Mouse (Mus musculus): Measurements from ENCODE around the gene Duox2.

- TF ChIP-seq CTCF (IDR thresholded peaks at IDR 0.05; ENCODE audit: low read depth) (no peak), EP300 (IDR thresholded peaks at IDR 0.05; ENCODE audit: low read depth) (no peak)
Measured at GRCm38 (mm10) chr2:122260729-122261128, 37.5 kb downstream of the Duox2 start.
